Mouse (Mus musculus) forebrain, embryonic 14.5 days (tissue): ENCODE measurements around the gene Nop56. TPM values are rescaled to one million over a fixed set of nuclear protein-coding genes. Genes with fewer than 3 reads are reported as not detected.

Source experiments
- ATAC-seq: fragments of 200-750 bp; cut with Nextera tagmentation; 2 replicates; pipeline ENCODE4 v1.8.0; 2017; ENCODE audit warnings: mild to moderate bottlenecking, moderate library complexity
- DNase-seq: peaks from one replicate; pipeline ENCODE4 v3.0.0-alpha.2; 2015; ENCODE audit warnings: low spot score
- H3K27ac ChIP-seq: fragments of 300-500 bp; sonication (generic); 2 replicates; pipeline ENCODE4 v1.5.1; 2014; ENCODE audit warnings: low read depth, mild to moderate bottlenecking, control low read depth, low read length, moderate library complexity
- H3K27me3 ChIP-seq: fragments of 300-500 bp; sonication (generic); replicated peaks from 2 replicates; pipeline ENCODE4 v1.6.1; 2014; ENCODE audit warnings: low read length, control low read depth, mixed read lengths; ENCODE audit not compliant: control insufficient read depth, insufficient read depth
- H3K36me3 ChIP-seq: fragments of 300-500 bp; sonication (generic); 2 replicates; pipeline ENCODE4 v1.6.1; 2014; ENCODE audit warnings: low read length, control low read depth; ENCODE audit not compliant: control insufficient read depth, insufficient read depth
- H3K4me1 ChIP-seq: fragments of 300-500 bp; sonication (generic); 2 replicates; pipeline ENCODE4 v1.6.1; 2014; ENCODE audit warnings: antibody characterized with exemption, low read length, control low read depth; ENCODE audit not compliant: control insufficient read depth, insufficient read depth
- H3K4me2 ChIP-seq: fragments of 300-500 bp; sonication (generic); 2 replicates; pipeline ENCODE4 v1.6.1; 2014; ENCODE audit warnings: mild to moderate bottlenecking, control low read depth, low read length
- H3K4me3 ChIP-seq: fragments of 300-500 bp; sonication (generic); 2 replicates; pipeline ENCODE4 v1.5.1; 2014; ENCODE audit warnings: low read depth, low read length, control low read depth
- H3K9ac ChIP-seq: fragments of 300-500 bp; sonication (generic); 2 replicates; pipeline ENCODE4 v1.6.1; 2014; ENCODE audit warnings: mild to moderate bottlenecking, low read length, control low read depth, moderate library complexity
- H3K9me3 ChIP-seq: fragments of 300-500 bp; sonication (generic); replicated peaks from 2 replicates; pipeline ENCODE4 v1.6.1; 2016; ENCODE audit warnings: low read length, control low read depth, mixed read lengths; ENCODE audit not compliant: control insufficient read depth
- WGBS: fragments of 180-500 bp; shearing (Covaris S2); extraction: QIAGEN DNeasy Blood & Tissue Kit; methylation state at CpG from one replicate; pipeline ENCODE4 v1.1.7; 2014; 5-methylcytosine and 5-hydroxymethylcytosine counted together
- polyA plus RNA-seq: library from polyadenylated mRNA; unstranded; fragments of >200 nt; fragmentation: Nextera tagmentation; extraction: Ambion mirVana; gene quantifications from 2 replicates; pipeline ENCODE4 v1.2.1, GENCODE M21; 2014

Gene Nop56
- 264 and 265 TPM in 2 replicates for polyA plus RNA-seq

DNA sequence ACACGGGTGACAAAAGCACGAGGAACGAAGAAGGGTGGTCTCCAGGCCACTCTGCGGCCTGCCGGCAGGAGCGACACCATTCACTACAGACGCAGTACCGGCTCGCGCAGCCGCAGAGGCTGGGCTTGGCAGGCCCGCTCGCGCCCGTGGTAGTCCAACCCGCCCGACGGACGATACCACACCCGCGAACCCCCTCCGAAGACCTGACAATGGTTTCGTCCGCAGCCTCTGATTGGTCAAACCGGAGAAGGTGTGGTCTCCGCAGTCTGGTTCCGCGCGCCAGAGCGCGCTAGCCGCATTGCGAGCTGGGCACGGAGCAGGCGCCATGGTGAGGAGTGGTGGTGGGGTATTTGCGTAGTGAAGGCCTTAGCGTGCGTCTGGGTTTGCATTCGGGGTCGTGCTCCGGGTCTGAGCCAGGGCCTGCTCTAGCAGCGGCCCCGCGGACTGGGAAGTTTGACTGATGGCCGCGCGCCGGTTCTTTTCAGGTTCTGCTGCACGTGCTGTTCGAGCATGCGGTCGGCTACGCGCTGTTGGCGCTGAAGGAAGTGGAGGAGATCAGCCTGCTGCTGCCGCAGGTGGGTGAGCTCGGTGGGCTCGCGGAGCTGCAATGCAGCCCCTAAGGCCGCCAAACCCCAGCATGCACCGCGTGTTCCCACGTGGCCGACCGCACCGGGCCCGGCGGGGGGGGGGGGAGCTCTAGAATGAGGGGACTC lies at the start of gene Nop56:
Gene Nop56 (plus strand): TSS at position 282 of the 713 bp plus-strand sequence.
- Histone ChIP-seq H3K4me1 (peaks cover 7% of the 10 kb centered on the region), H3K36me3 (peaks cover 37% of the 10 kb centered on the region), H3K9ac (peak within 1 kb of the TSS; percentile 91), H3K27ac (peak within 1 kb of the TSS; percentile 89), H3K27me3 (no peaks in the 10 kb centered on the region), H3K9me3 (no peaks in the 10 kb centered on the region), H3K4me2 (peak within 1 kb of the TSS; percentile 90), H3K4me3 (peak within 1 kb of the TSS; percentile 73)
- peak; percentile 99 for DNase-seq
- WGBS, result under 1% methylated on average over 68 of the region's 68 CpGs
- peak; percentile 97 for ATAC-seq

- ATAC-seq, result no peak
- peak; percentile 67 for DNase-seq
- no peaks in the 10 kb centered on the region for H3K9me3 ChIP-seq
- H3K4me2 ChIP-seq, result no peak overlapping the region
- WGBS, result 47% methylated on average over 9 of the region's 9 CpGs
- H3K27ac ChIP-seq, result no peak overlapping the region
- H3K4me3 ChIP-seq, result no peak overlapping the region
- no peak overlapping the region for H3K9ac ChIP-seq
- no peaks in the 10 kb centered on the region for H3K4me1 ChIP-seq
- H3K36me3 ChIP-seq, result no peaks in the 10 kb centered on the region
- H3K27me3 ChIP-seq, result no peaks in the 10 kb centered on the region
Observed at GRCm38 (mm10) chr2:130246912-130247311, 27.3 kb upstream of the Nop56 start.

- H3K4me1 ChIP-seq, result no peaks in the 10 kb centered on the region
- H3K36me3 ChIP-seq, result no peaks in the 10 kb centered on the region
- 75% methylated on average over 7 of the region's 7 CpGs for WGBS
- H3K4me2 ChIP-seq, result no peak overlapping the region
- ATAC-seq (no peak), DNase-seq (no peak)
- H3K9ac ChIP-seq, result no peak overlapping the region
- no peak overlapping the region for H3K27ac ChIP-seq
- no peaks in the 10 kb centered on the region for H3K27me3 ChIP-seq
- H3K4me3 ChIP-seq, result no peak overlapping the region
- no peaks in the 10 kb centered on the region for H3K9me3 ChIP-seq
Observed at GRCm38 (mm10) chr2:130248226-130248625, 26.0 kb upstream of the Nop56 start.

DNA sequence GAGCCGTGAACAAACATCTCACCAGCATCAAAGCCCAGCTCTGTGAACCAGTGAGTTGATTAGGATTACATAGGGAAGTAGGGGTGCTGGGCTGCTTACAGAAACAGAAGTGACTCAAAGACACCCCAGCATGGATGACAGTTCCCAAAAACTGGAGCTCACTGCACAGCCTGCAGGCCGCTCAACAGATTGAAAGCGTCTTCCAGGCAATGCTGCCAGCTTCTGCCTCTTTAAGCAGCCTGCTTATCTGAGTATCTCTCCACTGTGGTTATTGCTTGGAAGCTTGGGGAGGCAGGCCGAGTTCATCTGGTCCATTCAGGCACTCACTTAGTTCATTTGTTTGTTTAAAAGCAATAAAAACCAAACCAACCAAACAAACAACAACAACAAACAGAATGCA lies 17.5 kb upstream of the Nop56 start:
- Histone ChIP-seq H3K36me3 (no peaks in the 10 kb centered on the region), H3K27me3 (no peaks in the 10 kb centered on the region), H3K4me1 (no peaks in the 10 kb centered on the region), H3K9me3 (no peaks in the 10 kb centered on the region), H3K4me3 (no peak overlapping the region), H3K9ac (no peak overlapping the region), H3K27ac (no peak overlapping the region), H3K4me2 (no peak overlapping the region)
- ATAC-seq (no peak), DNase-seq (no peak)
- WGBS, result 91% methylated on average over 4 of the region's 4 CpGs

DNA sequence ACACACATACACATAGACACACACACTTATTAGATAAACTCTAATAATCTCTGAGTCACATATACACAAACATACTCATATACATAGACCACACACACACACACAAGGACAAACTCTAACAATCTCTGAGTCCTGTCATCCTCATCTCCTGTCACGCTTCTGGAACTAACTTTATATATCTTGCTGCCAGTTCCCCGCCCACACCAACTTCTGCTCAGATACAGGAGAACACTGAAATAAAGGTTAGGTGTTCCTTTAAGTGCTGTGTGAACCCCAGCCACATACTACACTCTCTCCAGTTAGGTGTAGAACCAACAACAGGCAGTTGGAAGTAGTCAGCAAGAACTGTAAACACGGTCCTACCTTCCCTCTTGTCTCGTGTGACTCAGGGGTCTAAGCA lies 13.4 kb upstream of the Nop56 start:
- no peak overlapping the region for H3K27ac ChIP-seq
- whole genome bisulfite sequencing, result 85% methylated on average over 4 of the region's 4 CpGs
- H3K4me2 ChIP-seq, result no peak overlapping the region
- H3K36me3 ChIP-seq, result no peaks in the 10 kb centered on the region
- no peak overlapping the region for H3K4me3 ChIP-seq
- H3K4me1 ChIP-seq, result no peaks in the 10 kb centered on the region
- DNase-seq, result no peak
- H3K9me3 ChIP-seq, result no peaks in the 10 kb centered on the region
- ATAC-seq, result no peak
- no peak overlapping the region for H3K9ac ChIP-seq
- no peaks in the 10 kb centered on the region for H3K27me3 ChIP-seq

- H3K36me3 ChIP-seq, result no peaks in the 10 kb centered on the region
- no peak for DNase-seq
- H3K9me3 ChIP-seq, result no peaks in the 10 kb centered on the region
- no peak overlapping the region for H3K4me2 ChIP-seq
- H3K4me3 ChIP-seq, result no peak overlapping the region
- H3K27me3 ChIP-seq, result no peaks in the 10 kb centered on the region
- ATAC-seq, result no peak
- H3K27ac ChIP-seq, result no peak overlapping the region
- no peak overlapping the region for H3K9ac ChIP-seq
- WGBS, result 87% methylated on average over 2 of the region's 2 CpGs
- H3K4me1 ChIP-seq, result no peaks in the 10 kb centered on the region
Observed at GRCm38 (mm10) chr2:130261914-130262313, 12.3 kb upstream of the Nop56 start.

DNA sequence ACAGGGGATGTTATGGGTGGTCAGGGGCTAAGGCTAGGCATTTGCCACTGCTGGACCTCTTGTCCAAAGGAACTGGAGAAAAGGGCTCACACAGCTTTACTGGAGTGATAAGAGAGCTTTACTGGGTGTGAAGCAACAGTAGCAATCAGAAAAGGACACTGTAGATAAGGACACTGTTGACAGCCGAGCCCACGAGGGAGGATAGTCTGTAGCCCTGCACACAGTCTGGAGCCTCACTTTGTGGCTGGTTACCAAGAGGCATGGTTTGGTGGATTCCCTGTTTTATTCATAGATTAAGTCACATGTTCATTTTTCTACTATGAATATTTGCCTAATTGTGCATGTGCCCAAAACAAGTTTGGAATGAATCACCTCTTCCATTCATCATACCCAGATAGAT lies 11.8 kb upstream of the Nop56 start:
- ATAC-seq (no peak), DNase-seq (no peak)
- WGBS, result 81% methylated on average over 2 of the region's 2 CpGs

DNA sequence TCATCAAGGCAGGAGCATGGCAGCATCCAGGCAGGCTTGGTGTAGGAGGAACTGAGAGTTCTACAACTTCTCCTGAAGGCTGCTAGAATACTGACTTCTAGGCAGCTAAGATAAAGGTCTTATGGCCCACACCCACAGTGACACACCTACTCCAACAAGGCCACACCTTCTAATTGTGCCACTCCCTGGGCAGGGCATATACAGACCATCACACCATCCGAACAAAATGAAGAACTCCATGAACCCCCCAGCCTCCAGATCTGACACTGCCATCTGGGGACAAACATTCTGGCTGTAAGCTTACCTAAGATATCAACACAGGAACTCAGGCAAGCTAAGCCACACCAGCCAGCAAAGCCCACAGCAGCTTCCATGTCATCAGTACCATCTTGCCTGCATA lies 8.7 kb upstream of the Nop56 start:
- DNase-seq (no peak), ATAC-seq (no peak)
- no peaks in the 10 kb centered on the region for H3K4me1 ChIP-seq
- no peaks in the 10 kb centered on the region for H3K27me3 ChIP-seq
- no peaks in the 10 kb centered on the region for H3K36me3 ChIP-seq
- no peak overlapping the region for H3K9ac ChIP-seq
- no peaks in the 10 kb centered on the region for H3K9me3 ChIP-seq
- H3K27ac ChIP-seq, result no peak overlapping the region
- no peak overlapping the region for H3K4me3 ChIP-seq
- 90% methylated on average over 1 of the region's 1 CpGs for WGBS
- no peak overlapping the region for H3K4me2 ChIP-seq

More for the DNA sequence above, 11.8 kb upstream of the Nop56 start:
- Histone ChIP-seq H3K9me3 (no peaks in the 10 kb centered on the region), H3K4me1 (no peaks in the 10 kb centered on the region), H3K4me3 (no peak overlapping the region), H3K4me2 (no peak overlapping the region), H3K9ac (no peak overlapping the region), H3K27ac (no peak overlapping the region), H3K27me3 (no peaks in the 10 kb centered on the region), H3K36me3 (no peaks in the 10 kb centered on the region)

DNA sequence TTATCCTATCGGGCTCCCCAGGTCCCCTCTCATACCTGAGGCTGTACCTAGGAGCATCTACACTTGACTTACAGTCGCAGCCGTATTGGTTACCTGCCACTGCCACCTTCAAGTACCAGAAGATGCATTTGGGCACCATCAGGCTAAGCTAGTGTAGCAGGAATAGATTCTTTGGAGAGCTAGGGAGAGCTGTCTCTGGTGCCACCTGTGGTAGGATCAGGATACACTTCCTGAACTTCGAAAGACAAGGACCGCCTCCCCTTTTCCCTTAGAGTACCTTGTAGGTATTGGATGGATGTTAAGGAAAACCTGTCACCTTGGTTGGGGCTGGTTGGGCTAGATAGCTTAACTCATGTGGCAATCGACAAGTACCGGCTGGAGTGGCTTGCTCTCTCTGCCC lies 6.2 kb upstream of the Nop56 start:
- no peak for DNase-seq
- H3K36me3 ChIP-seq, result no peaks in the 10 kb centered on the region
- H3K4me3 ChIP-seq, result no peak overlapping the region
- H3K9me3 ChIP-seq, result no peaks in the 10 kb centered on the region
- no peak overlapping the region for H3K4me2 ChIP-seq
- H3K27me3 ChIP-seq, result no peaks in the 10 kb centered on the region
- 69% methylated on average over 7 of the region's 7 CpGs for WGBS
- no peak overlapping the region for H3K9ac ChIP-seq
- no peak for ATAC-seq
- no peak overlapping the region for H3K27ac ChIP-seq
- peaks cover under 1% of the 10 kb centered on the region for H3K4me1 ChIP-seq
